Mouse (Mus musculus) hindbrain, embryonic 12.5 days (tissue): ENCODE results near the gene Clec2l. TPM values are rescaled to one million over a fixed set of nuclear protein-coding genes. Genes with fewer than 3 reads are reported as not detected.

Source experiments
- polyA plus RNA-seq: library from polyadenylated mRNA; unstranded; fragments of >200 nt; fragmentation: Nextera tagmentation; extraction: Ambion mirVana; gene quantifications from 2 replicates; pipeline ENCODE4 v1.2.1, GENCODE M21; 2016

Clec2l gene
- polyA plus RNA-seq, 1 experiment from 2014 or later: 4.8 TPM

Other genes starting within 250 kb of the Clec2l start
- 28.0 and 29.8 TPM in 2 replicates for gene Ubn2, start 229.1 kb upstream of the Clec2l start, polyA plus RNA-seq
- 100 and 122 TPM in 2 replicates for gene Fmc1, start 129.6 kb upstream of the Clec2l start, polyA plus RNA-seq
- 48.6 and 49.3 TPM in 2 replicates for gene Luc7l2, start 111.7 kb upstream of the Clec2l start, polyA plus RNA-seq
- 0.18 and 0.28 TPM in 2 replicates for gene Klrg2, start 25.8 kb upstream of the Clec2l start, polyA plus RNA-seq
- gene Tbxas1, start 212.3 kb downstream of the Clec2l start, polyA plus RNA-seq: 1.7 and 1.8 TPM in 2 replicates
- gene Hipk2, start 213.1 kb downstream of the Clec2l start, polyA plus RNA-seq: 32.4 and 37.5 TPM in 2 replicates